Mouse (Mus musculus) bone marrow, adult 2 months (tissue): ENCODE measurements around the gene Fuz. TPM values are rescaled to one million over a fixed set of nuclear protein-coding genes. Genes with fewer than 3 reads are reported as not detected.

Experiments
- H3K27ac ChIP-seq: fragments of 200-500 bp; 2 replicates; pipeline ENCODE4 v1.5.1; 2012; ENCODE audit warnings: low read depth, mild to moderate bottlenecking, control low read depth, inconsistent platforms, low read length; ENCODE audit not compliant: control insufficient read depth, poor library complexity, insufficient read depth
- H3K4me1 ChIP-seq: fragments of 200-500 bp; 2 replicates; pipeline ENCODE4 v1.6.1; 2011; ENCODE audit warnings: low read length; ENCODE audit not compliant: control insufficient read depth, insufficient read depth
- H3K4me3 ChIP-seq: fragments of 200-500 bp; replicated peaks from 2 replicates; pipeline ENCODE3; 2011; ENCODE audit warnings: mild to moderate bottlenecking, low read depth, low read length, control low read depth; ENCODE audit not compliant: control insufficient read depth
- CTCF ChIP-seq: fragments of 200-500 bp; IDR thresholded peaks from 2 replicates; pipeline ENCODE4 v1.5.1; 2011; ENCODE audit warnings: low read length, control low read depth; ENCODE audit not compliant: control insufficient read depth, insufficient read depth
- POLR2A ChIP-seq: fragments of 200-500 bp; IDR thresholded peaks from 2 replicates; pipeline ENCODE4 v1.6.1; 2011; ENCODE audit warnings: low read depth, mild to moderate bottlenecking, control low read depth, low read length, borderline replicate concordance; ENCODE audit not compliant: control insufficient read depth
- WGBS: fragments of 180-500 bp; shearing (Covaris S2); methylation state at CpG from one replicate; pipeline ENCODE4 v1.1.7; 2018; 5-methylcytosine and 5-hydroxymethylcytosine counted together
- polyA plus RNA-seq: library from polyadenylated mRNA; stranded (reverse); fragments of >200 nt; gene quantifications from 2 replicates; pipeline ENCODE4 v1.2.4, GENCODE M21; 2011; ENCODE audit warnings: low replicate concordance; ENCODE audit not compliant: missing spikeins, insufficient read depth, insufficient read length

Gene Fuz
- polyA plus RNA-seq, 1 experiment, result 21.8 TPM

DNA sequence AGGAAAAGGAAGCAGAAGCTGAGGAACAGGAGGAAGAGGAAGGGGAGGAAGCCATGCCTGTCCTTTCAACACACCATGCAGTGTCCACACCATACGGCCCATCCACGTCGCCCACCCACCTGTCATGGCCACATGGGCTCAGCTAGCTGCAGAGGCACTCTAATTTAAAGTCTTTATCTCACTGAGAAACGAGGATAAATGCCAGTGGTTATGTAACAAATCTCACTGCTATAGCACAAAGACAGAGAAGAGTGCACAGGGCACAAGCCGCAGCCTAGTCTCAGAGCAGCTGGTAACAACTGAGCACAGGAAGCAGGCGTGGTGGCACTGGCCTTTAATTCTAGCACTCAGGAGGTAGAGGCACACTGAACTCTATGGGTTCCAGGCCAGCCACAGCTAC, 54.0 kb downstream of the Fuz start:
- 17% methylated on average over 6 of the region's 6 CpGs for WGBS
- H3K4me1 ChIP-seq, result peaks cover 6% of the 10 kb centered on the region
- H3K4me3 ChIP-seq, result no peak overlapping the region
- TF ChIP-seq CTCF (no peak), POLR2A (no peak)
- no peak overlapping the region for H3K27ac ChIP-seq

DNA sequence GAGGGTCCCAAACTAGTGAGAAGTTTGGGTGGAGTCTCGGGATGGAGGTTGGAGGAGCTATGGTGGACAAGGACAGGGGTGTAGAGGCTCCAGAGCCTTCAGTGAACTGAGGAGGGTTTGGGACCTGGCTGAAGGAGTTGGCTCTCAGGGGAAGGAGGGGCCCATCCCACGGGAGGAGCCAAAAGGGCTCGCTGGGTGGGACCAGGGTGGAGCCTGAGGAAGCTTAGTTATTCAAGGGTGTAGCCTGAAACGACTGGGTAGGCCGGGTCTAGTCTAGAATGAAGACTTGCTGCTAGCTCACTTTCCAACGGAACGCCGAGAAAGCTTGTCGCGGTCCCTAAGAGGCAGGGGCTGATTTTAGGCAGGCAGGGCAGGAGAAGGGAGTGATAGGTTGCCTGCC, 56.1 kb downstream of the Fuz start:
- Histone ChIP-seq H3K4me1 (peaks cover 6% of the 10 kb centered on the region), H3K4me3 (peak overlapping the region; percentile 34), H3K27ac (no peak overlapping the region)
- TF ChIP-seq CTCF (no peak), POLR2A (no peak)
- under 1% methylated on average over 10 of the region's 10 CpGs for WGBS

Other genes starting within 250 kb of the Fuz start
- gene Myh14, start 225.2 kb upstream of the Fuz start, polyA plus RNA-seq, result 0.41 TPM in 1 of 2 replicates, not detected in the other
- not detected in 2 replicates for gene Izumo2, start 187.3 kb upstream of the Fuz start, polyA plus RNA-seq
- gene Vrk3, start 147.7 kb upstream of the Fuz start, polyA plus RNA-seq, result 21.6 and 33.6 TPM in 2 replicates
- gene Zfp473, start 145.0 kb upstream of the Fuz start, polyA plus RNA-seq, result 0.99 and 2.3 TPM in 2 replicates
- gene Nup62, start 80.0 kb upstream of the Fuz start, polyA plus RNA-seq, result 24.0 and 44.7 TPM in 2 replicates
- 4.2 and 24.8 TPM in 2 replicates for gene Il4i1, start 79.7 kb upstream of the Fuz start, polyA plus RNA-seq
- gene Atf5, start 79.4 kb upstream of the Fuz start, polyA plus RNA-seq, result 24.5 and 32.7 TPM in 2 replicates
- gene Akt1s1, start 47.1 kb upstream of the Fuz start, polyA plus RNA-seq, result 28.2 and 48.0 TPM in 2 replicates
- 24.5 and 49.2 TPM in 2 replicates for gene Tbc1d17, start 47.0 kb upstream of the Fuz start, polyA plus RNA-seq
- gene Pnkp, start 38.9 kb upstream of the Fuz start, polyA plus RNA-seq, result 97.5 and 261 TPM in 2 replicates
- gene Ptov1, start 26.3 kb upstream of the Fuz start, polyA plus RNA-seq, result 51.3 and 96.4 TPM in 2 replicates
- 14.6 and 25.4 TPM in 2 replicates for gene Med25, start 3.4 kb upstream of the Fuz start, polyA plus RNA-seq
- 43.5 and 60.3 TPM in 2 replicates for gene Ap2a1, start 33.4 kb downstream of the Fuz start, polyA plus RNA-seq
- not detected in 2 replicates for gene Tsks, start 47.1 kb downstream of the Fuz start, polyA plus RNA-seq
- 6.5 TPM in 2 replicates for gene Cpt1c, start 78.8 kb downstream of the Fuz start, polyA plus RNA-seq
- gene Prmt1, start 90.5 kb downstream of the Fuz start, polyA plus RNA-seq, result 192 and 337 TPM in 2 replicates
- 71.4 and 165 TPM in 2 replicates for gene Irf3, start 101.6 kb downstream of the Fuz start, polyA plus RNA-seq
- gene Bcl2l12, start 102.6 kb downstream of the Fuz start, polyA plus RNA-seq, result 28.9 and 40.8 TPM in 2 replicates
- 45.6 and 72.1 TPM in 2 replicates for gene Scaf1, start 120.3 kb downstream of the Fuz start, polyA plus RNA-seq
- gene Rras, start 121.9 kb downstream of the Fuz start, polyA plus RNA-seq, result 11.0 and 14.9 TPM in 2 replicates
- gene Prr12, start 156.8 kb downstream of the Fuz start, polyA plus RNA-seq, result 8.6 and 14.3 TPM in 2 replicates
- gene Nosip, start 166.3 kb downstream of the Fuz start, polyA plus RNA-seq, result 31.8 and 44.8 TPM in 2 replicates
- gene Prrg2, start 166.6 kb downstream of the Fuz start, polyA plus RNA-seq, result 13.8 and 18.2 TPM in 2 replicates
- 10.6 and 16.0 TPM in 2 replicates for gene Rcn3, start 196.1 kb downstream of the Fuz start, polyA plus RNA-seq
- gene Fcgrt, start 207.8 kb downstream of the Fuz start, polyA plus RNA-seq, result 13.9 and 19.1 TPM in 2 replicates
- gene Rps11, start 228.4 kb downstream of the Fuz start, polyA plus RNA-seq, result 982 and 1,240 TPM in 2 replicates
- gene Rpl13a, start 232.7 kb downstream of the Fuz start, polyA plus RNA-seq, result 2,527 and 4,441 TPM in 2 replicates
- not detected in 2 replicates for gene Gm45713, start 240.2 kb downstream of the Fuz start, polyA plus RNA-seq
- 32.5 and 85.0 TPM in 2 replicates for gene Flt3l, start 240.4 kb downstream of the Fuz start, polyA plus RNA-seq